Mouse (Mus musculus) Patski (cell line): ENCODE data around the gene Zfp628. TPM values are rescaled to one million over a fixed set of nuclear protein-coding genes. Genes with fewer than 3 reads are reported as not detected.

ENCODE experiments used
- ATAC-seq: fragments of 100-300 bp; one replicate; pipeline ENCODE4 v1.8.0; 2021
- CTCF ChIA-PET: fragments of 350-600 bp; sonication (Branson Sonifier 250); formaldehyde crosslinking; loops from one replicate; lab custom pipeline; 2022; ENCODE audit warnings: inconsistent platforms; lab: Charles Lee
- POLR2A ChIA-PET: fragments of 350-600 bp; sonication (Branson Sonifier 250); formaldehyde crosslinking; loops from one replicate; lab custom pipeline; 2022; ENCODE audit warnings: antibody characterized with exemption, inconsistent platforms; lab: Charles Lee
- DNase-seq: peaks from one replicate; pipeline ENCODE4 v3.0.0-alpha.2; 2011; ENCODE audit warnings: low read depth, low spot score
- H3K27me3 ChIP-seq: fragments of 371-371 bp; one replicate; pipeline ENCODE4 v1.5.1; 2021
- CTCF ChIP-seq: fragments of 100-300 bp; IDR thresholded peaks from one replicate; pipeline ENCODE4 v1.5.1; 2021
- in situ Hi-C: fragments of 300-500 bp; cut with MboI; formaldehyde crosslinking; loops from 3 replicates; pipeline ENCODE4 v1.11.1; 2018; ENCODE audit warnings: low pct_unique_long_range_greater_than_20kb, mixed read lengths
- polyA plus RNA-seq: library from polyadenylated mRNA; unstranded; gene quantifications from one replicate; pipeline ENCODE4 v1.2.3, GENCODE M21; 2021

Gene Zfp628
- polyA plus RNA-seq, 1 experiment from 2014 or later: 8.1 TPM

DNA sequence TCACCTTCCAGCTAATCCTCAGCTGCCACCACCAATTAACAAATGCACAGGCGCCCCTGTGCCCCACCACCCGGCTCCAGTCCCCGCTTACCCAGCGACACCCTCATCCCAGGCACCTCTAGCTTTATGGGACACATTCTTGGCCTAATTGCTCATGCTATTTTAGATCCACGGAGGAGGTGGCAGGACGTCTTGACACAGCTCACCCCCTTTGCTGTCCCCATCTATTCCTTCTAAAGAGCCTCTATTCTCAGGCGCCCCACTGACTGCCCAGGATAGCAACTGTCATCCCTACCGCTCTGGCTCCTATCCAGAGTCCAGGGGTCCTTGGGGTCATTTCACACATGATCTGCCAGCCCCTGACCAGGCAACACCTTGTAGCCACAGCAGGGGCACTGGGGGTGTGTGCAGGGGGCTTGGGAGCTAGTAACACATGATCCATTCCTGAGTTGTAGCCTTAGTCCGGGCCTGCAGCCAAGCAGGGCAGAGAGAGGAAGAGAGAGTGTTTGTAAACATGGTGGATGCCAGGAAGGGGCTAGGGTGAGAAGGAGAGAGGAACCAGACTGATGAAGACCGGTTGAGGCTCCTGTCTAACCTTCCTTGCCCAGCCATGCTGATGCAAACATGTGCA, 38.9 kb downstream of the Zfp628 start:
- POLR2A ChIA-PET: no interaction called here
- CTCF ChIA-PET: no interaction called here
- in situ Hi-C loops: no loop called here
- no peak for TF ChIP-seq CTCF
- H3K27me3 ChIP-seq: no peaks in the 10 kb centered on the region
- no peak for DNase-seq
- ATAC-seq: no peak

DNA sequence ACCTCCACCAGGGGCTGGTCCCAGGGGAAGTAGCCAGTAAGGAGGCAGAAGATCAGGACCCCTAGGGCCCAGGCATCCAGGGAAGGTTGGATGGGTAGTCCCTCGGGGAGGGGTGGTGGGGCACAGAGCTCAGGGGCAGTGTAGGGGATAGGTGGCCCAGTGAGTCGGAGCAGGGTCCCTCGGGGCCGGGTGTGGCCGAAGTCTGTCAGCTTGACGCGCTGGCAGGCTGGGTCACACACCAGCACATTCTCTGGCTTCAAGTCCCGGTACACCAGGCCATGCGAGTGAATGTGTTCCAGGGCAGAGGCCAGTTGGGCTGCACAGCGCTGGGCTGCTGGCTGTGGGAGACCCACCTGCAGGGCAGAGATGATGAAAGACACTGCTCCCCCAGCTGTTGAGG, 42.3 kb downstream of the Zfp628 start:
- in situ Hi-C loops: no loop called here
- ChIA-PET CTCF (no interaction called here), POLR2A (interaction anchor here (0.6 kb wide), 1 partner anchor 42 kb away, joined by 3 read pairs; no protein-coding TSS in a partner anchor)
- ATAC-seq: no peak
- no peaks in the 10 kb centered on the region for H3K27me3 ChIP-seq
- TF ChIP-seq CTCF: no peak
- DNase-seq: no peak

DNA sequence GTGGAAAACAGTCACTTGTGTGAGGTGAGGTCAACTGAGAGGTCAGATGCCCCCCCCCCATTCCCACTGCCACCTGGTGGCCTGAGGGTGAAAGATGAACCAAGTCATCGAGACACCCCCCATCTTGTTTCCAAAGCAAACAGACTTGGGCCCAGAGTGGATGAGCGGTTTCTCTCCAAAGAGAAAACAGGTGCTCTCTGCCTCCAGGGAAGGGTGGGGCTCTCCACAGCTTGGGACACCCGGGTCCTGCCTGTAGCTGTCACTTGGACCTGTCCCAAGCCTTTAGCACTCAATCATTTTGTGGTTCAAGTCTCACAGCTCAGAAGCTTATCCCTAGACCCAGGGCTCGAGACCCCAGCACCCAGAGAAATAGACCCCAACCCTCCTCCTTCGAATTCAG, 48.5 kb downstream of the Zfp628 start:
- ChIA-PET POLR2A (no interaction called here), CTCF (interaction anchor here (0.9 to 1.8 kb wide), 4 partner anchors 16 to 83 kb away, joined by 3 to 12 read pairs (median 5); no protein-coding TSS in a partner anchor)
- in situ Hi-C loops: no loop called here
- H3K27me3 ChIP-seq: peaks cover 2% of the 10 kb centered on the region
- DNase-seq (no peak), ATAC-seq (no peak)
- no peak for TF ChIP-seq CTCF

DNA sequence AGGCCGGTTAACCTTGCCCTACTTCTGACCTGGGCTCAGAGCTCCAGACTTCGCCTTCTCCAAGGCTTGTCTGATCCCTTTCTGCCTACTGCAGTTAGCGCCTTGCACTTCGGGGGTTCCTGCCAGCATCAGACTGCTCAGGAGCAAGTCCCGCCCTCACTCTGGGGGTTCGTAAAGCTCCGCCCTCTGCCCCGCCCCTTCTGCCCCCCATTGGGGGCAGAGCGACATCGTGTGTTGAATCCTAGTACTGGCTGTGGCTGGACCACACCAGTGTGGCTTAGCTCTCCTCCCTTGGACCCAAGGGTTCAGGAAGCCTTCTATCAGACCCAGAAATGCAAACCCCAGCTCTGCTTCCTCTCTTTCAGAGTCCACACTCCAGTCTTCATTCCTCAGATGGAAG, 49.3 kb downstream of the Zfp628 start, which contains the start of gene Sbk2:
TSS of gene Sbk2 (minus strand) at position 135 of the 400 bp plus-strand sequence.
- ATAC-seq (peak; percentile 85), DNase-seq (no peak)
- in situ Hi-C loops: no loop called here
- POLR2A ChIA-PET: no interaction called here
- CTCF ChIA-PET: interaction anchor here (0.6 to 1.8 kb wide), 10 partner anchors 9 to 152 kb away, joined by 3 to 12 read pairs (median 4); partner anchors contain the start of gene Ube2s
- peak; percentile 87 for TF ChIP-seq CTCF
- peaks cover 2% of the 10 kb centered on the region for H3K27me3 ChIP-seq

- H3K27me3 ChIP-seq: peaks cover 2% of the 10 kb centered on the region
- ATAC-seq (no peak), DNase-seq (no peak)
- ChIA-PET CTCF (interaction anchor here (0.8 to 1.8 kb wide), 5 partner anchors 8 to 52 kb away, joined by 3 to 12 read pairs (median 6); no protein-coding TSS in a partner anchor), POLR2A (no interaction called here)
- in situ Hi-C loops: no loop called here
- TF ChIP-seq CTCF: no peak
Observed at GRCm38 (mm10) chr7:4964988-4965387, 50.0 kb downstream of the Zfp628 start.

DNA sequence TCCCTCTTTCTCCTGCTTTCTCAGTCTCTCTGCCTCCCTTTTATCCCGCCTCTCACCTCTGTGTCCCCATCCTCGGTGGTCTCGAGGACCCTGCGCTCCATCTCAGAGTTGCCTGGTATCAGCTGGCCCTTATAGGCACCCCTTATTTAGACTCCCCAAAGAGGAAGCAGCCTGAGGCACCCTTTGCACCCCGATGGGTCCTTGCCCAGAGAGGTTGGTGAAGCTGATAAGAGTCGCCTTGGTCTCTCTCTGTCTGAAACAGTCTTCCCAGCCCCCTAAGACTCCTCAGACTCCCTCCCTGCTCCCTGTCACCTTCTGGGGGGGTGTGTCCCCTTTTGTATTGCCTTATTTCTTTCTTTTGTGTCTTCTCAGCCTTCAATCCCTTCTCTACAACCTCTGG, 56.1 kb downstream of the Zfp628 start, which contains the start of gene Sbk3:
TSS of gene Sbk3 (minus strand) at position 101 of the 400 bp plus-strand sequence.
- TF ChIP-seq CTCF: no peak
- CTCF ChIA-PET: no interaction called here
- no peak for DNase-seq
- in situ Hi-C loops: no loop called here
- H3K27me3 ChIP-seq: peaks cover 2% of the 10 kb centered on the region
- POLR2A ChIA-PET: no interaction called here
- no peak for ATAC-seq

Other genes with a start within 250 kb of the Zfp628 start
- gene Hspbp1, start 230.1 kb upstream of the Zfp628 start, polyA plus RNA-seq: 80.2 TPM
- gene Brsk1, start 224.6 kb upstream of the Zfp628 start, polyA plus RNA-seq: 27.9 TPM
- 0.14 TPM for gene Tmem150b, start 190.0 kb upstream of the Zfp628 start, polyA plus RNA-seq
- 58.6 TPM for gene Kmt5c, start 175.1 kb upstream of the Zfp628 start, polyA plus RNA-seq
- not detected for gene Cox6b2, start 162.1 kb upstream of the Zfp628 start, polyA plus RNA-seq
- gene Fam71e2, start 143.9 kb upstream of the Zfp628 start, polyA plus RNA-seq: not detected
- gene Il11, start 132.4 kb upstream of the Zfp628 start, polyA plus RNA-seq: 2.4 TPM
- gene Tmem190, start 132.3 kb upstream of the Zfp628 start, polyA plus RNA-seq: 0.67 TPM
- 5.7 TPM for gene Tmem238, start 125.6 kb upstream of the Zfp628 start, polyA plus RNA-seq
- 230 TPM for gene Rpl28, start 122.3 kb upstream of the Zfp628 start, polyA plus RNA-seq
- gene Ube2s, start 102.6 kb upstream of the Zfp628 start, polyA plus RNA-seq: 250 TPM
- gene Shisa7, start 70.5 kb upstream of the Zfp628 start, polyA plus RNA-seq: 1.9 TPM
- 8.5 TPM for gene Isoc2b, start 45.0 kb upstream of the Zfp628 start, polyA plus RNA-seq
- 6.6 TPM for gene Isoc2a, start 38.1 kb upstream of the Zfp628 start, polyA plus RNA-seq
- not detected for gene Gm36210, start 8.7 kb upstream of the Zfp628 start, polyA plus RNA-seq
- 5.3 TPM for gene Nat14, start 6.8 kb downstream of the Zfp628 start, polyA plus RNA-seq
- 4.7 TPM for gene Ssc5d, start 10.6 kb downstream of the Zfp628 start, polyA plus RNA-seq
- gene Sbk2, start 49.2 kb downstream of the Zfp628 start, polyA plus RNA-seq: 1.8 TPM
- 0.09 TPM for gene Sbk3, start 56.0 kb downstream of the Zfp628 start, polyA plus RNA-seq
- gene Zfp579, start 80.9 kb downstream of the Zfp628 start, polyA plus RNA-seq: 25.1 TPM
- gene Zfp524, start 99.2 kb downstream of the Zfp628 start, polyA plus RNA-seq: 11.0 TPM
- gene Fiz1, start 99.5 kb downstream of the Zfp628 start, polyA plus RNA-seq: 31.6 TPM
- 1.3 TPM for gene Gm44973, start 100.3 kb downstream of the Zfp628 start, polyA plus RNA-seq
- 33.9 TPM for gene Zfp865, start 105.2 kb downstream of the Zfp628 start, polyA plus RNA-seq
- 7.9 TPM for gene Ccdc106, start 105.3 kb downstream of the Zfp628 start, polyA plus RNA-seq
- not detected for gene 4632433K11Rik, start 118.9 kb downstream of the Zfp628 start, polyA plus RNA-seq
- 6.3 TPM for gene Zfp784, start 123.2 kb downstream of the Zfp628 start, polyA plus RNA-seq
- gene Zfp580, start 136.3 kb downstream of the Zfp628 start, polyA plus RNA-seq: 22.4 TPM
- gene U2af2, start 146.9 kb downstream of the Zfp628 start, polyA plus RNA-seq: 216 TPM
- 138 TPM for gene Epn1, start 165.0 kb downstream of the Zfp628 start, polyA plus RNA-seq
- gene Rfpl4, start 201.7 kb downstream of the Zfp628 start, polyA plus RNA-seq: not detected
- 0.05 TPM for gene Rasl2-9, start 210.7 kb downstream of the Zfp628 start, polyA plus RNA-seq
- under 0.01 TPM for gene Vmn1r55, start 234.5 kb downstream of the Zfp628 start, polyA plus RNA-seq